Mouse (Mus musculus) heart, postnatal 0 days (tissue): ENCODE results near the gene Rbm34. TPM values are rescaled to one million over a fixed set of nuclear protein-coding genes. Genes with fewer than 3 reads are reported as not detected.

Experiments
- ATAC-seq: fragments of 200-750 bp; cut with Nextera tagmentation; 2 replicates; pipeline ENCODE4 v1.8.0; 2017; ENCODE audit warnings: low read depth, moderate number of reproducible peaks, moderate library complexity; ENCODE audit not compliant: insufficient read depth
- DNase-seq: peaks from one replicate; pipeline ENCODE4 v3.0.0-alpha.2; 2016; ENCODE audit warnings: low spot score
- H3K27ac ChIP-seq: fragments of 300-500 bp; sonication (generic); 2 replicates; pipeline ENCODE4 v1.5.1; 2014; ENCODE audit warnings: low read depth, mild to moderate bottlenecking
- H3K27me3 ChIP-seq: fragments of 300-500 bp; sonication (generic); 2 replicates; pipeline ENCODE4 v1.6.1; 2014; ENCODE audit warnings: low read length, mixed read lengths; ENCODE audit not compliant: control insufficient read depth, insufficient read depth
- H3K36me3 ChIP-seq: fragments of 300-500 bp; sonication (generic); replicated peaks from 2 replicates; pipeline ENCODE4 v1.6.1; 2014; ENCODE audit warnings: low read length, mixed read lengths; ENCODE audit not compliant: control insufficient read depth, insufficient read depth
- H3K4me1 ChIP-seq: fragments of 300-500 bp; sonication (generic); 2 replicates; pipeline ENCODE4 v1.6.1; 2014; ENCODE audit warnings: antibody characterized with exemption; ENCODE audit not compliant: control insufficient read depth, insufficient read depth
- H3K4me2 ChIP-seq: fragments of 300-500 bp; sonication (generic); 2 replicates; pipeline ENCODE4 v1.6.1; 2014; ENCODE audit warnings: low read depth, mild to moderate bottlenecking, low read length, moderate library complexity
- H3K4me3 ChIP-seq: fragments of 300-500 bp; sonication (generic); 2 replicates; pipeline ENCODE4 v1.5.1; 2014; ENCODE audit warnings: low read depth, low read length
- H3K9ac ChIP-seq: fragments of 300-500 bp; sonication (generic); replicated peaks from 2 replicates; pipeline ENCODE4 v1.6.1; 2014; ENCODE audit warnings: low read depth, low read length, mixed read lengths
- H3K9me3 ChIP-seq: fragments of 300-500 bp; sonication (generic); replicated peaks from 2 replicates; pipeline ENCODE4 v1.6.1; 2016; ENCODE audit warnings: low read length; ENCODE audit not compliant: control insufficient read depth
- CTCF ChIP-seq: IDR thresholded peaks from 2 replicates; pipeline ENCODE4 v1.5.1; 2016; ENCODE audit warnings: antibody characterized with exemption, control low read depth, low read depth
- EP300 ChIP-seq: IDR thresholded peaks from 2 replicates; pipeline ENCODE4 v1.6.1; 2016; ENCODE audit warnings: antibody characterized with exemption, low read depth
- WGBS: fragments of 180-500 bp; shearing (Covaris S2); extraction: QIAGEN DNeasy Blood & Tissue Kit; methylation state at CpG from one replicate; pipeline ENCODE4 v1.1.7; 2014; 5-methylcytosine and 5-hydroxymethylcytosine counted together
- polyA plus RNA-seq: library from polyadenylated mRNA; unstranded; fragments of >200 nt; fragmentation: Nextera tagmentation; extraction: Ambion mirVana; gene quantifications from 2 replicates; pipeline ENCODE4 v1.2.1, GENCODE M21; 2015
- total RNA-seq: library from RNA; depleted of rRNA; stranded (reverse); fragments of >200 nt; gene quantifications from 2 replicates; pipeline ENCODE4 v1.2.3, GENCODE M21; 2014; ENCODE audit warnings: low replicate concordance

The Rbm34 gene
- total and polyA plus RNA-seq, 2 experiments from 2014 or later = 1.3 to 8.8 TPM

DNA sequence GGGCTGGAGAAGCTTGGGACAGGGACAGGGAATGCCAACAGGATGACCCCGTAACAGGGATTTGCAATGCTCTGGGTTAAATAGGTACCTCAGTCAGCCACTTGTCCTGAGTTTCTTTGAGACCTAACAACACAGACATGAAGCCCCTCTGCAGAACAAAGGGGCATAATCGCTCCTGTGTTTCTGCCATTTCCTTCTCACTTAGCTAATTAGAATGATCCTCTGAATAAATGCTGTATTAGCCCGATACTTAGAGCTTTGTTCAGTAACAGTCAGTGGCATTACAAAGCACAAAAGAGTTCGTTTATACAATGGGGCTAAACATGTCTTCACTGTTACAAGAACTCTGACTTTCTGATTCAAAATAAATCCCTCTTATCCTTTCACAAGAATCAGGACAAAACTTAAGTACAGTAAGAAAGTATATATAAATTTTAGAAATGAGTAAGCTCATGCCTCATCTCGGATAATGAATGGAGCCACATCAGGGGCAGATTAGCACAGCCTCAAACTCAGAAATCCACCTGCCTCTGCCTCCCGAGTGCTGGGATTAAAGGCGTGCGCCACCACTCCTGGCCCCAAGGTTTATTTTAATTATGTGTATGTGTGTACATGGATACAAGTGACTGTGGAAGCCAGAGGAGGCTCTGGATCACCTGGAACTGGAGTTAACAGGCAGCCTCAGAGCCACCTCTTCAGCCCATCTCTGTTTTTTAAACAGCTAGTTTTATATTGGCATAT, 5.9 kb upstream of the Rbm34 start:
- H3K4me1 ChIP-seq = 0 out of 2 replicates have a peak, but pooled peaks cover 7% of the 10 kb centered on the region
- WGBS = 63% methylated on average over 8 of the region's 8 CpGs
- TF ChIP-seq CTCF (no peak), EP300 (no peak)
- H3K4me2 ChIP-seq = no peak overlapping the region
- no peaks in the 10 kb centered on the region for H3K36me3 ChIP-seq
- no peak overlapping the region for H3K4me3 ChIP-seq
- H3K9me3 ChIP-seq = no peaks in the 10 kb centered on the region
- DNase-seq = no peak
- no peak for ATAC-seq
- H3K27ac ChIP-seq = no peak overlapping the region
- H3K27me3 ChIP-seq = no peaks in the 10 kb centered on the region
- no peak overlapping the region for H3K9ac ChIP-seq

DNA sequence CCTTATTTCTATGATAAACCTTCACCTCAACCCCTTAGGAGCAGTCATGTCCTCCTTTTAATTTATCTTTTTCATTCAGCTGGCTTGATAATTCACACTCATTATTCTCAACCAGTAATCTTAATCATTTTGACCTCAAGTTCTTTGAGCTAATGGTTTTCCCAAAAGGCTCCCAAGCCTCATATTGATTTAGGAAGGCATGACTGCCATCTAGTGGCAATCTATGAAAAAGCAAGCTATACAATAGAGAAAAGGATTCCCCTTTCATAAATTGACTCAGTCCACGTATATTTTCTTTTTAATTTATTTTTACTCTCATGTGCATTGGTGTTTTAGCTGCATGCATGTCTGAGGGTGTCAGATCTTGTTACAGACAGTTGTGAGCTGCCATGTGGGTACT, 4.8 kb upstream of the Rbm34 start:
- no peak for ATAC-seq
- H3K27me3 ChIP-seq = no peaks in the 10 kb centered on the region
- WGBS = 23% methylated on average over 1 of the region's 1 CpGs
- H3K27ac ChIP-seq = no peak overlapping the region
- H3K36me3 ChIP-seq = no peaks in the 10 kb centered on the region
- no peak overlapping the region for H3K4me3 ChIP-seq
- peak; percentile 50 for DNase-seq
- H3K9me3 ChIP-seq = no peaks in the 10 kb centered on the region
- no peak overlapping the region for H3K4me2 ChIP-seq
- H3K4me1 ChIP-seq = 0 out of 2 replicates have a peak, but pooled peaks cover 9% of the 10 kb centered on the region
- H3K9ac ChIP-seq = no peak overlapping the region
- TF ChIP-seq EP300 (no peak), CTCF (peak; percentile 77)

DNA sequence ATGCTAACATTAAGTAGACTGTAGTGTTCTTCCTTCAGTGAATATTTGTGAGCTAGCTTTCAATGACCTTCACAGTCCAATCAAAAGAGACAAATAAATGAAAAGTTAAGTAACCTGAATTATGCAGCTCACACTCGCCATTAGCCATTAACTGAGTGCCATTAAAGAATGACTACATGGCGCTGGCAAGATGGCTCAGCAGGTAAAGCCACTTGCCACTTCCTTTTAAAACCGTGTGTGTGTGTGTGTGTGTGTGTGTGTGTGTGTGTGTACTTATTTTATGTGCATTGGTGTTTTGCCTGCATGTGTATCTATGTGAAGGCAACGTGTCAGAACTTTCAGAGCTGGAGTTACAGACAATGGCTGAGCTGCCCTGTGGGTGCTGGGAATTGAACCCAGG, 3.6 kb upstream of the Rbm34 start:
- Histone ChIP-seq H3K4me2 (no peak overlapping the region), H3K36me3 (no peaks in the 10 kb centered on the region), H3K27me3 (no peaks in the 10 kb centered on the region), H3K4me3 (no peak overlapping the region), H3K27ac (no peak overlapping the region), H3K9ac (no peak overlapping the region), H3K4me1 (peaks cover 15% of the 10 kb centered on the region), H3K9me3 (no peaks in the 10 kb centered on the region)
- TF ChIP-seq CTCF (no peak), EP300 (no peak)
- no peak for DNase-seq
- 73% methylated on average over 4 of the region's 4 CpGs for WGBS
- no peak for ATAC-seq

DNA sequence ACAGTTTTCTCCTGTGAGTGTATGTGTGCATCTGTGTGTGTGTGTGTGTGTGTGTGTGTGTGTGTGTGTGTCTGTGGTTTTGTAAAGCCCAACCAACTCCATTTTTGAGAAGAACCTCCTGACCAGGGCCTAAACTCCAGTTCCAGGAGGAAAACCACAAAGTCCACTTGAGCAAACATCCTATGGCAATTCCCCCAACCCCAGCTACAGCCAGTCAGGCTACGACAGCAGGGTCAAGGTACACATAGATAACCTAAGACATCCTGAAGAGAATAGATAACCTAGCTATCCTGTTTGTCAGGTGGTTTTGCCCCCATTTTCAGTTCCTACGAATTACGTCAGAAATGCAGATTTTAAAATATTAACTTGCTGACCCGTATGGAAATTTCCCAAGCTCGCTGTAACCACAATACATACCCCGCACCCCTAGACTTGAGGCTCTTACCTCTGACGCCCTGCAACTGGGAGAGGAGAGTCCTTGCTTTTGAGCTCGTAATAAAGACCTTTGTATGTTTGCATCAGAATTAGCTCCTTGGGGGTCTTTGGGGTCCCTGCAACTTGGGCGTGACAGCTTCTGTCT, 2.9 kb upstream of the Rbm34 start:
- 63% methylated on average over 9 of the region's 9 CpGs for WGBS
- ATAC-seq (no peak), DNase-seq (no peak)
- no peaks in the 10 kb centered on the region for H3K27me3 ChIP-seq
- no peak overlapping the region for H3K9ac ChIP-seq
- H3K27ac ChIP-seq = no peak overlapping the region
- no peak overlapping the region for H3K4me3 ChIP-seq
- H3K4me2 ChIP-seq = no peak overlapping the region
- peaks cover 11% of the 10 kb centered on the region for H3K4me1 ChIP-seq
- peaks cover 6% of the 10 kb centered on the region for H3K36me3 ChIP-seq
- no peak for TF ChIP-seq EP300
- no peak for TF ChIP-seq CTCF
- H3K9me3 ChIP-seq = no peaks in the 10 kb centered on the region

DNA sequence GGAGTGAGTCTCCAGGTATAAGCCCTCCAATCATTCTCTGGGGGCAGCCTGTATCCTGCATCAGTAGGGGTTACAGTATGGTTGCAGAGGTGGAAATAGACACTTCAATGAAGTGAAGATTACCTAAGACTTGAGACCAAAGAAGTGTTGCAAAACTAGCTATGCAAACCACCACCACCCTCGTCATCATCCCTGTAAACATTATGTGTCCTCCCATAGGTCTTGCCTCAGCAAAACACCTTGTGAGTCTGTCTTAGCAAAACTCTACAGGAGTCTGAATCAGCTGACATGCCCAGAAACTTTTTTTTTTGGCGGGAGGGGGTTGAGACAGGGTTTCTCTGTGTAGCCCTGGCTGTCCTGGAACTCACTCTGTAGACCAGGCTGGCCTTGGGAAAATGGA, 1.8 kb upstream of the Rbm34 start:
- Histone ChIP-seq H3K9me3 (no peaks in the 10 kb centered on the region), H3K27me3 (no peaks in the 10 kb centered on the region), H3K4me1 (peaks cover 9% of the 10 kb centered on the region), H3K36me3 (peaks cover 14% of the 10 kb centered on the region), H3K4me3 (no peak overlapping the region), H3K4me2 (no peak overlapping the region), H3K27ac (no peak overlapping the region), H3K9ac (no peak overlapping the region)
- DNase-seq (no peak), ATAC-seq (no peak)
- 68% methylated on average over 2 of the region's 2 CpGs for WGBS
- TF ChIP-seq EP300 (no peak), CTCF (no peak)
